Mouse (Mus musculus): Measurements from ENCODE around the gene Espn.

- no peak for TF ChIP-seq ZC3H11A (IDR thresholded peaks at IDR 0.05; ENCODE audit: borderline replicate concordance, low read depth, low read length)
- TF ChIP-seq HCFC1 (IDR thresholded peaks at IDR 0.05; ENCODE audit: borderline replicate concordance, insufficient read depth, low read length) = no peak
- TF ChIP-seq MAFK (IDR thresholded peaks at IDR 0.05; ENCODE audit: insufficient read depth, low read depth, low read length) = no peak
- no peak for TF ChIP-seq ZNF384 (IDR thresholded peaks at IDR 0.05; ENCODE audit: low read depth, low read length)
Measured at GRCm38 (mm10) chr4:152158585-152159284, 6.6 kb upstream of the Espn start, which contains the start of gene Hes2.
